Mouse (Mus musculus): ENCODE data around the gene Rsad2.
"Not testable (repeated sequence)": the region's sequence is repeated elsewhere in the genome, so short reads cannot be mapped to it uniquely, and the experiment has no call there.

Gene Rsad2

GRCm38 (mm10) chr12:26456028-26456698, at the start of gene Rsad2:
Rsad2 (minus strand) TSS chr12:26456452.
- peak; percentile 85 to 86 for DNase-seq

- DNase-seq = no peak
Measured at GRCm38 (mm10) chr12:26501042-26501441, 44.8 kb upstream of the Rsad2 start.

GRCm38 (mm10) chr12:26489942-26490341, 33.7 kb upstream of the Rsad2 start:
- peak; percentile 7 to 30 for DNase-seq

- no peak for DNase-seq
Measured at GRCm38 (mm10) chr12:26488617-26489274, 32.5 kb upstream of the Rsad2 start.

GRCm38 (mm10) chr12:26487874-26488616, 31.8 kb upstream of the Rsad2 start:
- DNase-seq = no peak

GRCm38 (mm10) chr12:26485738-26486580, 29.7 kb upstream of the Rsad2 start:
- not testable (repeated sequence) for DNase-seq

- DNase-seq = no peak
Measured at GRCm38 (mm10) chr12:26478196-26479004, 22.1 kb upstream of the Rsad2 start.

- no peak for DNase-seq
Measured at GRCm38 (mm10) chr12:26477198-26477597, 20.9 kb upstream of the Rsad2 start.

- DNase-seq = no peak
Measured at GRCm38 (mm10) chr12:26473746-26474145, 17.5 kb upstream of the Rsad2 start.

GRCm38 (mm10) chr12:26472770-26473481, 16.7 kb upstream of the Rsad2 start:
- no peak for DNase-seq

- DNase-seq = no peak
Measured at GRCm38 (mm10) chr12:26471376-26471775, 15.1 kb upstream of the Rsad2 start.

GRCm38 (mm10) chr12:26470042-26470409, 13.8 kb upstream of the Rsad2 start:
- no peak for DNase-seq

GRCm38 (mm10) chr12:26469098-26470041, 13.1 kb upstream of the Rsad2 start, which contains the start of gene Cmpk2:
Cmpk2 (plus strand) TSS chr12:26469204.
- peak; percentile 84 to 85 for DNase-seq

- no peak for DNase-seq
Measured at GRCm38 (mm10) chr12:26465600-26465999, 9.3 kb upstream of the Rsad2 start.

- no peak for DNase-seq
Measured at GRCm38 (mm10) chr12:26460091-26460490, 3.8 kb upstream of the Rsad2 start.

- no peak for DNase-seq
Measured at GRCm38 (mm10) chr12:26454682-26455081, 1.6 kb downstream of the Rsad2 start.

GRCm38 (mm10) chr12:26452951-26453350, 3.3 kb downstream of the Rsad2 start:
- no peak for DNase-seq

- DNase-seq = peak; percentile 23 to 43
Measured at GRCm38 (mm10) chr12:26451150-26451549, 5.1 kb downstream of the Rsad2 start.

GRCm38 (mm10) chr12:26449483-26449882, 6.8 kb downstream of the Rsad2 start:
- no peak for DNase-seq

Data from B cell, adult 2 months (primary cell).